Mouse (Mus musculus) common myeloid progenitor, adult 5-6 weeks (primary cell): ENCODE data around the gene Zfp708. TPM values are rescaled to one million over a fixed set of nuclear protein-coding genes. Genes with fewer than 3 reads are reported as not detected.
"Not testable (repeated sequence)": the region's sequence is repeated elsewhere in the genome, so short reads cannot be mapped to it uniquely, and the experiment has no call there.

Experiments used
- ATAC-seq: replicated peaks from 2 replicates; pipeline ENCODE4 v1.8.0; 2016; ENCODE audit warnings: low read depth, mild to moderate bottlenecking, moderate TSS enrichment, inconsistent platforms; ENCODE audit not compliant: poor library complexity, severe bottlenecking
- total RNA-seq: library from RNA; stranded (forward); fragments of 200-1000, 187-1606 nt; gene quantifications from 2 replicates; pipeline ENCODE4 v1.2.3, GENCODE M21; 2017

The Zfp708 gene
- 4.2 and 5.0 TPM in 2 replicates for total RNA-seq

DNA sequence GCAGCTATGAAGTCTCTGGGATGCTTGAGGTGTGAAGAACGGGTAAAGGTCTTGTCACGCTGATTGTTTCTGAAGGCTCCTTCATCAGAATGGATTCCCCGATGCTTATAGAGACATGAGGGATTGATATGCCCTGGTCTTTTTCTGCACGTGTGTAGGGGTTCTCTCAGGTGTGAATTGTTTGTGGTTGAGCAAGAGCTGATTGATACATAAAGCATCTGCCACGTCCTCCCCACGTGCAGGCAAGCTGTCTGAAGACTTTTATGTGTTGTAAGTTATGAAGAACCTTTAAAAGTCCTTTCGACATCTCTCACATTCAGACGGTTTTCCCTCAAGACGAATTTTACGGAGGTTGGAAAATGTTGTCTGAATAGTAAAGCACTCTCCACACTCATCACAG, at the start of gene Zfp708:
Gene Zfp708, minus strand, starts transcription at position 101 of the 400 bp plus-strand sequence.
- ATAC-seq, result no peak

DNA sequence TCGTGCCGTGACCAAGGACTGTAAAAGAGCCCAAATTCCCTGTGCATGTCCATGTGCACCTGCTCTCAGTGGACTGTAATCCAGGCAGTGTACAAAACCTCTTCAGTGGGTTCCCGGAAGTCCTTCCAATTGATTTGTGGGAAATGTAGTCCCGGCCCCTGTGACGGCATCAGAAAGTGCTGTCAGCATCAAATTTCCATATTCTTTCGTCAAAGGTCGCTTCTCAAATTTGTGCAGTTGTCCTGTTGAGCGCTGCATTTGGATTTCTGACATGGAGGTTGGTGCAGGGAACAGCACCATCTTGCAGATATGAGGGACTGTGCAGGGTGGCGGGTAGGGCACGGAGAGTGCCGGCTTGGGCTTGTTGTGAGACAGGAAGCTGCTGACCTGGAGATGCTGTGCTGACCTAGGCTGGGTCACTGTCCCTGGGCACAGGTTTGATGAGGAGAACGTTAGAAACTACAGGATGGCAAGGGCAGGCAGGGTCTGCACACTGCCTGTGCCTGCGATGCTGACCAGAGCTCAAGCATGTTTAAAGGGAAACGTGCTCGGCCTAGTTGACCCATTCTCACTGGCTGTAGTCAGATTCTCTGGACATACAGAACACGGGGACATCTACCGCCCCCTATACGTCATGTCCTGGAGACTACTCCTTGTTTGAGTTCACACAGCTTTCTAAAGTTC, 30.4 kb upstream of the Zfp708 start:
- ATAC-seq, result peak; percentile 98

DNA sequence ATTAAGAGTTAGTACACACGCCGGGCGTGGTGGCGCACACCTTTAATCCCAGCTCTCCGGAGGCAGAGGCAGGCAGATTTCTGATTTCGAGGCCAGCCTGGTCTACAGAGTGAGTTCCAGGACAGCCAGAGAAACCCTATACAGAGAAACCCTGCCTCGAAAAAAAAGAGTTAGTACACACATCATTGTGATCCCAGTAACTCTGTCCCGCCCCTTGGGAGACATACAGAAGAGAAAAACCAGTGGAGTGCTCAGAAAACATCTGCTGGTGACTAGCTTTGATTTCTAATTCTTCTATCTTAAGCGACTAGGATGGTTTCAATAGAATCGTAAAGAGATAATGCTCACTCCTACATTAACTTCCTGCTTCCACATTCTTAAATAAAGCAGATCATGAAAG, 29.7 kb upstream of the Zfp708 start:
- ATAC-seq, result not testable (repeated sequence)

DNA sequence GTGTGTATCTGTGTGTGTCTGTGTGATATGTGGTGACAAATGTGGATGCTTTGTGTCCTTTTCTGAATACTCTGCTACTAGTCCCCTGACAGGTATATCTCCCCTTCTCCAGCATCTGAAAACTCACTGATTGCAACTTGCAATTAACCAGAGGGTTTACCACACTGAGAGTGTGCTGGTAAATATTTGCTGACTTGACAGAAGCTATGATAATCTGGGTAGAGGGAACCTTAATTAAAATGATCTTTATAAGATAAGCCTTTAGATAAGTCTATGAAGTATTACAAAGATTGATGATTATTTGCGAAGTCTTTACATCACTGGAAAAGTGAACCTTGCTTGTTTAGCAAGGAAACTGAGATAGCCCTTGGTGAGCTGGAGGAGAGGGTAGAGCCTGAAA, 26.7 kb upstream of the Zfp708 start:
- no peak for ATAC-seq

DNA sequence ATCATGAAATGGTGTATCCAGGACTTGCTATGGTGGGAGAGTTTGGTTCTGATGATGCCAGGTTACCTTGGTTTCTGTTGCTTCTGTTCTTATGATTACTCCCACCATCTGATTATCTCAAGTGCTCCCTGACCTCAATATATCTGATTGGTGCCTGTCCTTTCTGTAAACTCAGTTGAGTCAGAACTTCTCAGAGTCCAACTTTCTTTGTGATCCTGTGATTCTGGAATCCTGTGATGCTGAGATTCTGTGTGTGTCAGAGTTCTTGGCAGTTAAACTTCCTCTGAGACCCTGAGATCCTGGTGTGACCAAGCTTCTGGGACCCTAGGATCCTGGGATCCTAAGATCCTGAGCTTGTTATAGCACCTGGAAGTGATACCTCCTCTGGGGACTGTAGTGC, 23.6 kb upstream of the Zfp708 start, which contains the start of gene Zfp759:
Gene Zfp759, plus strand, starts transcription at position 301 of the 400 bp plus-strand sequence.
- not testable (repeated sequence) for ATAC-seq

DNA sequence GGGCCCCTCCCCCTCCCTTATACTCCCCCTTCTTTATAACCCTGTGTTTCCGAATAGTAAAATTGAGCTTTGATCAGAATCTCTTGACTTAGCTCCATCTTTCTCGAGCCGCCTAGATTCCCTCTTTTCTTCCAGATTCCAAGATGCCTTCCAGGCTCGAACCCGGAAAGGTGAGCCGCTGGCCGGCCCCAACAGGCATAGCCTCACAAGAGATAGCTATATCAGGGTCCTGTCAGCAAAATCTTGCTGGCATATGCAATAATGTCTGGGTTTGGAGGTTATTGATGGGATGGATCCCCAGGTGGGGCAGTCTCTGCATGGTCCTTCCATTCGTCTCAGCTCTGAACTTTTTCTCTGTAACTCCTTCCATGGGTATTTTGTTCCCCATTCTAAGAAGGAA, 18.4 kb upstream of the Zfp708 start, which contains the start of gene Rslcan18:
Gene Rslcan18, minus strand, starts transcription at position 101 of the 400 bp plus-strand sequence.
- not testable (repeated sequence) for ATAC-seq

DNA sequence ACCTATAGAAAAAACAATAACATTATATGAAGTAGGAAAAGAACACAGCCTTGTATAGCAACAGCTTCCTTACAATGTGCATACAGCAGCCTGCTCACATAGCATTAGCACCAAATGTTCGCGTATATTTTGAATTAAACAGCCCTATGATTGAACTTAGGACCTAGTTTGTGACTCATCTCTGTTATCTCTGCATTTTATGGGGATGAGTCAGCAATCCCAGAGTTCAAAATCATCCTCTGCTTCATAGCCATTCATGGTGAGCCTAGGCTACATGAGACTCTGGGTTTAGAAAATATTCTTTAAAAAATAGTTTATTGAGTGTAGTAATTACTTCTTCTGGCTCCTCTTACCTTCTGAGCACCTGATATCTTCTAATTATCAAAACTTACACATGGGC, 15.5 kb upstream of the Zfp708 start:
- ATAC-seq, result no peak

DNA sequence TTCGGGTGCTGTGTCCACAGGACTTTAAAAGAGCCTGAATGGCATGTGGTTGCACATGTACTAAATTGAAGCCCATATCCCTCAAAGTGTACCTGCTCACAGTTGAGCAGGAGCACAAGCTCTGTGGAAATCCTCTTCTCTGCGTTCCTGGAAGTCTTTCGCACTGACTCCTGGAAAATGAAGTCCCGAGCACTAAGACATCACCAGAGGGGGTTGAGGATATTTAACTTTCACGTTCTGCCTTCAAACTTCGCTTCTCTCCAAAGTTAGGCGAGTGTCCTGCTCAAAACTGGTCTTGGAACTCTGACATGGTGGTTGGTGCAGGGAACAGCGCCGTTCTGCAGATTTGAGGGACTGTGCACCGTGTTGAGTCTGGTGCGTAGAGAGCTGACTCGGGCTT, 14.3 kb upstream of the Zfp708 start:
- ATAC-seq, result no peak

DNA sequence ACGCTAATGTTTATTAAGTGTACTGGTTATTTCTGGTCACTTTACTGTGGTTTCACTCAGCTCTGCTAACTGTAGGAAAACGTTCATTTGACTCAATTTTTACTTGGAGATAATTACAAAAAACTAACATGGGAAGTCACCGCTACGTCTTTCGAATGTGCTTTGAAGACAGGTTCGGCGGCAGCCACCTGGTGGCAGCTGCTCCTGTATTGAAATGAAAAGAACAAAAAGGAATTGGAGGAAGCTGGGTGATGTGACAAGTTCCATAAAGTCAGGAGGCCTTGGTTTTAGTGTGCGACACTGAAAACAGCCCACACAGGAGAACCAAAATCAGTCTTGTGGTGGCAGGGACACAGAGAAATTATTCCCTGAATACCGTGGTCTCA, 11.0 kb upstream of the Zfp708 start:
- peak; percentile 79 for ATAC-seq

DNA sequence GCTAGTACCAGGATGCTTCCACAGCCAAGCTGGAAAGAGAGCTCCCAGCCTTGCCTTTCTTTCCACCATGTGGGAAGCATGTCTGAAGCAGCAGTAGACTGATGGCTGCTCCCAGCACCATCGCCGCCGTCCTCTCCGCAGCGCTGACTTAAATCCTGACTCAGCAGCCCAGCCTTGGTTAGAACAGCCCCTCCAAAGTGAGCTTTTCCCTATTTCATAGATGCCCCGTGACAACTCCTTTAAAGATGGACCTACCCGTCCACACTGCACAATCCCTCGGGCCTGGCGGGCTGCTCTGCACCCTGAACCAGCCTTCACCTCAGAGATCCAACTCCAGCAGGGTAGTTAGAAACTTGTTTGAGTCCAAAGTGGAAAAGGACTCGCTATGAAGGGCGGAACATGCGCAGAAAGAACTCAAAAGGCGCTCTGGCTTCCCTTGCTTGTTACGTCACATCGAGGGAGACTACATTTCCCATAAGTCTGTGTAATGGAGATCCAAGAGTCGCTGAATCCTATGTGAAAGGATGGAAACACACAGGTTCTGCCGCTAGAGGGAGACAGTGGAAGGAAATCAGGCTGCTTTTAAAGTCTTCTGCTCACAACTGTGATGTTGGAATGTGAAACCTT, 10.5 kb upstream of the Zfp708 start, which contains the start of gene Gm28557:
Gene Gm28557, minus strand, starts transcription at position 411 of the 627 bp plus-strand sequence.
- peak; percentile 96 for ATAC-seq

DNA sequence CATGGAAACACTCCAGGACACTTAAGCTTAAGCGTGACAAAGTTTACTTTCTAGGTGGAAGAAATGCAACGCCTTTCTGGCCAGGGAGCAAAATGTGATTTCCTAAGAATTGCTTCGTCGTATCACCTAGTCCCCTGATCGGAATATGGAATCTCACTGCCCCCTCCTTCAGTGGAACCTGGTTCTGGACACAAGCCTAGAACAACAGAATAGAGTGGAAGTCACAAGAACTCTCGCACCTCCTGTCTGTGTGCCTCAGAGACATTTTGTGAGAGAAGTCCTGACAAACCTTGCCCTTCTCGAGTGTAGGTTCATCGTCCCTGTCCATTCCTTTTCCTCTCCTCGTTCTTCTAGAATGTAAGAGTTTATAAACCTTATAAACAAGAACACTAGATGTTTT, 9.9 kb upstream of the Zfp708 start:
- ATAC-seq, result no peak

DNA sequence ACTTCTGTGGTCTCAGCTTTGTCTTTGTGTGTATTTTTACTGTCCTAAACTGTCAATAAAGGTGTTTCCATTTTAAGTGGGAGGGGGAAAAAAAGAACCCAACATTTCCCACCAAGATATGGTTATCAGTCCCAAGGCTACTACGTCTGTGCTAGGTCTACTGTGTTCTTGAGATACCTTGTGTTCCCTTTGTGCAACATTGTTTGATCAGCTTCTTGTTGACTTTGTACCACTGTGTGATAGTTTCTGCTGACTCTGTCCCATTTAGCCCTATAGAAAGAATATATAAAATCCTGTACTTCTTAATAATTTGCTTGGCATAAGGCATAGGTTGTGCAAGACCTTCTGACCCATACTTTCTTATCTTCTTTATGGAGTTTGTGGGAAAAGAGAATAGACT, 7.6 kb downstream of the Zfp708 start:
- no peak for ATAC-seq

DNA sequence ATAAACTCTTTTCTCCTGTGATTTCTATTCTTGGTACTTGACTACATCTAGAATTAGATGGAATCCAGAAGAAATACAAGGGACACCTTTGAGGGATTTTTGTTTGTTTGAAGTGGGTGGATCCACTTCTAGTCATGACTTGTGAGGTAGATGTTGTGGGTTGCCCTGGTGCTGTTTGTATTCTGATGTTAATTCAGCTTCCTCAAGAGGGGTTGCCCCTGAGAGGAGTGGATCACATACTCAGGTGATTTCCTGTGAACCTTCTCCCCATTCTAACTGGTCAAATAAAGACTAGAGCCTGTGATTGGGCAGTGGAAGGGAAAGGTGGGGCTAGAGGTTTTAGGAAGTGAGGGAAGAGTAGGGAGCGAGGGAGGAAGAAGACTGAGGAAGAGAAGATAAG, 15.8 kb downstream of the Zfp708 start:
- no peak for ATAC-seq

DNA sequence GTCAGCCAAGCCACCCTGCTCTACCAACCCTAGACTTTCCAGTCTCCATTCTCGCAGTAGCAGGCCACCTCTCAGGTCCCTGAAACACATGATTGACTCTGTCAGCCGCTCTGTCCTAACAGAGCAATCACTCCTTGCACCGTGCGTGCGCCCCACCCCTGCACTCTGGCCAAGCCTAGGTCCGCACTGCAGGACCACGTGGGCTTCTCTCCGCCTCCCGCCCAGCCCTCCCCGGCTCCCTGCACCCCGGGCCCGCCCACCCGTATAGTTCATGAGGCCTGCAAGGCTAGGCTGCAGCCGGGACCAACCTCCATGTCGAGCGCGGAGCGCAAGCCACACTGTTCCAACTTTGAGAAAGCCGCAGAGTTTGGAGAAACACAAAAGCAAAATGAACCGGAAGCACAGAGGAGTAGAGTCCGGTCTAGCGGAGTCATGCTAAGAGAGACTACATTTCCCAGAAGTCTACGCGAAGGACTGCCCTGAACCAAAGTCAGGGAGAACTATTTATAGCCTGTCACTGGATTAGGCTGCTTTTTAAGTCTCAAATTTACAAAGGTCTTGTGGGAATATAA, 16.5 kb downstream of the Zfp708 start:
- peak; percentile 89 for ATAC-seq

DNA sequence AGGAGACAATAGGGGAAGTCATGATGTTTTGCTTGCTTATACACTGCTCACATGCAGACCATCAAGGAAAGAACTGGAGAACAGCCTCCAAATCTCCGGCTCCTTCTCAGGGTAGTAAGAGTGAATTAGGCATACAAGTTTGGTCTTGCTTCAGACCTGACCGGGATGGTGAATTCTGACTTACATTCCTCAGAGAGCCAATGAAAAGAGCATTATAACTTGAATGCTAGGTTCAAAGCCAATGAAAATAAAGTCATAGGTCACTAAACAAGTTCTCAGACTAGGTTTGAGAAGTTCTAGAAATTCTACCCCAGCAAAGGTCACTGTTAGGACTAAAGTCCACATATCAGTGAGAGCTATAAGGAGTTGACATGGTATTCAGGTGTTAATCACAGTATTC, 20.5 kb downstream of the Zfp708 start:
- ATAC-seq, result no peak

DNA sequence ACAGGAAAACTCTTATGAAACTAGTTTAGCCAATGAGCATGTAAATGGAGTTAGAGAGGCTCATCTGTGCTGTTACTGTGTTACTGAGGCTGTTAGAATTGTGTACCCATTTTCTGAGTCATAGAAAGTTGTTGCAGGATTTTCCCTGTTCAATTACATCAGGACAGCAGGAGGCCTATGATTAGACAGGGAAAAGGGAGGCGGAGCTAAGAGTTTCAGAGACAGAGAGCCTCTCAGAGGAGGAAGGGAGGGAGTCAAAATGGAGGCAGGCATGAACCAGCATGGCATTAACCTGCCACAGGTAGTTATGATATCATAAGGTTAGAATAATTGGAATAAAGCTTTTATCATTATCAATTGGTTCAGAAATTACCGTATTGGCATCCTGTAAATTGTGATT, 25.0 kb downstream of the Zfp708 start:
- ATAC-seq, result no peak

DNA sequence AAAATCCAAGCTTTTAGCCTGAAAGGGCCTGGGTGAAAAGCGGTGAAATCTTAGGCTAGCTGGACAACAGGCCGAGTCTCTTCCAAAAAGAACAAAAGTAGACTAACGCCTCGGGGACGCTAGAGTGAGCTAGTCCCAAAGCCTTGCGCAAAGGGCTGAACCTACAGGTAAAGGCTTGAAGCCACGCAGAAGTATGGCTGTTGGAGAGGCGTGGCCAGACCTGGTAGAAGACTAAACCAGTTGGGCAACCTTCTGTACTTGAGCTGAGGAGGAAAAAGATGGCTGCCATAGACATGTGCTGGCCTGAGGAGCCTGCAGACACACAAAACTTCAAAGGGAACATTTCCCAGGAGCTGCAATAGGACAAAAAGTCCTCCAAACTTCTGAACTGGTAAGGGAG, 32.4 kb downstream of the Zfp708 start:
- no peak for ATAC-seq

DNA sequence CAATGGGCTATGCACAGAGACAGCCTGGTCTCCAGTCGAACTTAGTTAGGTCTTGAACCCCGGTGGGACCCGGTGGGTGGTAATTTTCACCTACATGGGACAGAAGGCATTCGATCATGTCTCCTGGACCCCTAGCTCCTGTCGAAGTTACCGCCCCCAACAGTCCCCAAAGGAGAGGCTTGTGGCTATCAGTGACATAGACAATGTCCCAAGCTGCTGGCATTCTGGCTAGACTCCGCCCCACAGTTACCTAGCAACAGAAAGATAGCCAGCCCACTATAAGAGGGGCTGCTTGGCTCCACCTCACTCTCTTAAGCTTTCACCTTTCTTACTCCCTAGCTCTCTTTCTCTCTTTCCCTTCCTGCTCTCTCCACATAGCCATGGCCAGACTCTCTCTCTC, 35.3 kb downstream of the Zfp708 start:
- ATAC-seq, result no peak

DNA sequence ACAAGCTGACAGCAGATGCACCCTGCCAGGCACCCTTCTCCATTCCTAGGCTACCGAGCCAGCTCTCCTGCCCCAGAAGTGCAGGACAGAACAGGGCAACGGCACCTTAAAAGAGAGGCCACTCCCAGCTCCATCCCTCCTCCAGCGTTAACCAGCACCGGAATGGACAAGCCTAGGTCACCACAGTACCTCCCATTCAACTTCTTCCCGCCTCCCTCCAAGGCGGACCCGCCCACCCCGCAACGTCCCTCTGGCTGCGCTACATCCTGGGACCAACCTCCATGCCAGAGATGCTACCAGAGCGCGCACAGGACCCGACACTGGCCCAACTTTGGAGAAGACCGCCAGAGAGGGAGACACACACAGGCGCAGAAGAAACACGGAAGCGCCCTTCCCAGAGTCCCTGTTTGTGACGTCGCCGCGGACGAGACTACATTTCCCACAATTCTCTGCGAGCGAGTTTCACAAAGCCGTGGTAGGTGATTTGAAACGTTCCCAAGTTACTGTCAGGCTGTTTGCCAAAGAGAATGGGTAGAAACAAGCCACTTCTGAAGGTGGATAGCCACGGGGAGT, 36.9 kb downstream of the Zfp708 start, which contains the start of gene Zfp712:
Gene Zfp712, minus strand, starts transcription at position 385 of the 573 bp plus-strand sequence.
- ATAC-seq, result peak; percentile 96

DNA sequence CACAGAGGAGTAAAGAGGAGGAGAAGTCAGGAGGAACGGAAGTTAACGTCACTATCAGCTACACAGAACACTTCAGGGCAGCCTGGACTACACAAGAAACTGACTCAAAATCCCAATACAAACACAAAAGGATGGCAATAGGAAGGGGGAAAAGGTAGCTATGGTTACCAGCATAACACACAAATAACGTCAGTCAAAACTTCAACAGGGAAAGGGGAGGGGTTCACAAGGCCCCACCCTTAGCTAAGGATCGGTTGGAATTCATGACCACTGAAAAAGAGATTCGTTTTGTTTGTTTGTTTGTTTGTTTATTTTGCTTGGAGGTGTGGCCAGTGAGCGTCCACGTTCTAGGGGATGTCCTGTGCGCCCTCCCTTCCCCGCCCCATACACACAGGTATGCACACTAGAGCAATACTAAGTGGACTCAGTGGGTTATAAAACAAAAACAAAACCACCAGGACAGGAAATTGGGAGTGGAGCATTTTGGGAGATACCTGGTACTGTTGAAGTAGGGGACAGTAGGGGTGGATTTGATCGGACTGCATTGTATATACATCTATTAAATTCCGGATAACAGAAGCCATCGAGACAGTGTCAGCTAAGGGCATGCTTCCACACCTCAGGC, 37.5 kb downstream of the Zfp708 start:
- peak; percentile 17 for ATAC-seq
